Mouse (Mus musculus) CH12.LX (cell line): ENCODE measurements around the gene Hba-a1. TPM values are rescaled to one million over a fixed set of nuclear protein-coding genes. Genes with fewer than 3 reads are reported as not detected.

ENCODE experiments used
- DNase-seq: peaks from one replicate; pipeline ENCODE4 v3.0.0-alpha.2; 2013; ENCODE audit errors: extremely low read depth
- H3K27ac ChIP-seq: 2 replicates; pipeline ENCODE4 v1.5.1; 2012; ENCODE audit warnings: low read depth, mild to moderate bottlenecking, control low read depth, moderate library complexity; ENCODE audit not compliant: insufficient read depth
- H3K27me3 ChIP-seq: replicated peaks from 2 replicates; pipeline ENCODE3; 2012; ENCODE audit warnings: inconsistent platforms
- H3K36me3 ChIP-seq, 2 experiments: replicated peaks in 1 of 2; 2 replicates each; pipeline versions ENCODE3 to v1.6.1; 2012; ENCODE audit warnings: inconsistent platforms in 1 of 2, low read length in 1 of 2, mild to moderate bottlenecking in 1 of 2, mixed read lengths in 1 of 2, moderate library complexity in 1 of 2; ENCODE audit not compliant: control insufficient read depth in 1 of 2, insufficient read depth in 1 of 2
- H3K4me1 ChIP-seq, 2 experiments: 2 replicates each; pipeline ENCODE4 v1.6.1; 2012; ENCODE audit warnings: inconsistent platforms in 1 of 2, moderate library complexity in 1 of 2; ENCODE audit not compliant: insufficient read depth in 2 of 2, control insufficient read depth in 1 of 2
- H3K4me2 ChIP-seq: 2 replicates; pipeline ENCODE4 v1.6.1; 2012; ENCODE audit warnings: low read depth, mild to moderate bottlenecking, control low read depth; ENCODE audit not compliant: poor library complexity, insufficient read depth, severe bottlenecking
- H3K4me3 ChIP-seq, 3 experiments: fragments of 150-350 bp in 1 of 3; sonication (generic) in 1 of 3; replicated peaks in 1 of 3; 2 replicates each; pipeline versions ENCODE3 to v1.5.1; 2011 to 2012; ENCODE audit warnings: low read depth in 2 of 3, low read length in 2 of 3, mild to moderate bottlenecking in 2 of 3, moderate library complexity in 2 of 3, control low read depth in 1 of 3, improper control_type of control experiment in 1 of 3, inconsistent platforms in 1 of 3, mixed read lengths in 1 of 3; ENCODE audit not compliant: poor library complexity in 1 of 3
- H3K79me2 ChIP-seq: replicated peaks from 2 replicates; pipeline ENCODE4 v1.6.1; 2012; ENCODE audit warnings: mild to moderate bottlenecking, moderate library complexity; ENCODE audit not compliant: control insufficient read depth, poor library complexity, insufficient read depth, severe bottlenecking; ENCODE audit errors: extremely low read depth
- H3K9ac ChIP-seq: 2 replicates; pipeline ENCODE4 v1.6.1; 2012; ENCODE audit warnings: low read depth, mild to moderate bottlenecking, control low read depth, moderate library complexity; ENCODE audit not compliant: insufficient read depth
- H3K9me3 ChIP-seq: replicated peaks from 2 replicates; pipeline ENCODE3; 2012; ENCODE audit warnings: low read length, inconsistent platforms, mixed read lengths
- BHLHE40 ChIP-seq: IDR thresholded peaks from 2 replicates; pipeline ENCODE4 v1.6.1; 2011; ENCODE audit warnings: mild to moderate bottlenecking, low read depth, low read length, improper control_type of control experiment
- CTCF ChIP-seq, 2 experiments: IDR thresholded peaks in 1 of 2; conservative IDR thresholded peaks in 1 of 2; 2 replicates each; pipeline ENCODE4 v1.5.1; 2011 to 2012; ENCODE audit warnings: low read depth in 2 of 2, low read length in 2 of 2, improper control_type of control experiment in 1 of 2, inconsistent platforms in 1 of 2, mild to moderate bottlenecking in 1 of 2, moderate library complexity in 1 of 2
- E2F4 ChIP-seq: IDR thresholded peaks from 2 replicates; pipeline ENCODE4 v1.6.1; 2011; ENCODE audit warnings: low read depth, low read length, improper control_type of control experiment; ENCODE audit not compliant: insufficient replicate concordance
- ELF1 ChIP-seq: IDR thresholded peaks from 2 replicates; pipeline ENCODE4 v1.6.1; 2014; ENCODE audit warnings: low read depth, mild to moderate bottlenecking, inconsistent platforms, low read length, improper control_type of control experiment
- ETS1 ChIP-seq: conservative IDR thresholded peaks from 2 replicates; pipeline ENCODE4 v1.6.1; 2012; ENCODE audit warnings: low read depth, mild to moderate bottlenecking, inconsistent platforms, low read length, improper control_type of control experiment, moderate library complexity
- GABPA ChIP-seq: IDR thresholded peaks from 2 replicates; pipeline ENCODE4 v1.6.1; 2012; ENCODE audit warnings: low read depth, low read length, improper control_type of control experiment, inconsistent platforms; ENCODE audit not compliant: insufficient replicate concordance
- HCFC1 ChIP-seq: IDR thresholded peaks from 2 replicates; pipeline ENCODE4 v1.6.1; 2012; ENCODE audit warnings: low read depth, mild to moderate bottlenecking, inconsistent platforms, low read length, improper control_type of control experiment
- JUND ChIP-seq: conservative IDR thresholded peaks from 2 replicates; pipeline ENCODE4 v1.6.1; 2011; ENCODE audit warnings: low read depth, low read length, improper control_type of control experiment
- MEF2A ChIP-seq: IDR thresholded peaks from 2 replicates; pipeline ENCODE4 v1.6.1; 2014; ENCODE audit warnings: low read depth, mild to moderate bottlenecking, inconsistent platforms, low read length, improper control_type of control experiment, borderline replicate concordance
- MXI1 ChIP-seq: IDR thresholded peaks from 2 replicates; pipeline ENCODE4 v1.6.1; 2011; ENCODE audit warnings: mild to moderate bottlenecking, low read depth, low read length, improper control_type of control experiment
- NELFE ChIP-seq: IDR thresholded peaks from 2 replicates; pipeline ENCODE4 v1.6.1; 2011; ENCODE audit warnings: low read depth, low read length, improper control_type of control experiment
- NRF1 ChIP-seq: IDR thresholded peaks from 2 replicates; pipeline ENCODE4 v1.6.1; 2014; ENCODE audit warnings: low read depth, mild to moderate bottlenecking, inconsistent platforms, low read length, improper control_type of control experiment, moderate library complexity
- PAX5 ChIP-seq: IDR thresholded peaks from 2 replicates; pipeline ENCODE4 v1.6.1; 2012; ENCODE audit warnings: low read length, inconsistent platforms, mixed read lengths
- RAD21 ChIP-seq: IDR thresholded peaks from 2 replicates; pipeline ENCODE4 v1.6.1; 2011; ENCODE audit warnings: low read depth, mild to moderate bottlenecking, low read length, improper control_type of control experiment, moderate library complexity
- RCOR1 ChIP-seq: conservative IDR thresholded peaks from 2 replicates; pipeline ENCODE4 v1.6.1; 2012; ENCODE audit warnings: low read depth, mild to moderate bottlenecking, inconsistent platforms, low read length, improper control_type of control experiment
- TBP ChIP-seq: conservative IDR thresholded peaks from 2 replicates; pipeline ENCODE4 v1.6.1; 2011; ENCODE audit warnings: low read depth, low read length, improper control_type of control experiment
- UBTF ChIP-seq: IDR thresholded peaks from 2 replicates; pipeline ENCODE4 v1.6.1; 2012; ENCODE audit warnings: low read depth, mild to moderate bottlenecking, inconsistent platforms, low read length, improper control_type of control experiment, moderate library complexity
- USF1 ChIP-seq: IDR thresholded peaks from 2 replicates; pipeline ENCODE4 v1.6.1; 2014; ENCODE audit warnings: low read depth, mild to moderate bottlenecking, inconsistent platforms, low read length, improper control_type of control experiment
- USF2 ChIP-seq: conservative IDR thresholded peaks from 2 replicates; pipeline ENCODE4 v1.6.1; 2011; ENCODE audit warnings: low read depth, low read length, improper control_type of control experiment
- ZC3H11A ChIP-seq: IDR thresholded peaks from 2 replicates; pipeline ENCODE4 v1.6.1; 2012; ENCODE audit warnings: low read depth, mild to moderate bottlenecking, inconsistent platforms, low read length, improper control_type of control experiment
- dilution Hi-C: fragments of 300-500 bp; cut with MboI; formaldehyde crosslinking; loops from 2 replicates; pipeline ENCODE4 v1.14.3; 2020; ENCODE audit warnings: low sequenced_read_pairs; ENCODE audit not compliant: extremely low pct_unique_long_range_greater_than_20kb, extremely low pct_ligation_motif_present
- in situ Hi-C: fragments of 300-500 bp; cut with MboI; formaldehyde crosslinking; loops from 3 replicates; pipeline ENCODE4 v1.14.3; 2019; ENCODE audit warnings: low sequenced_read_pairs, low pct_ligation_motif_present, low pct_unique_long_range_greater_than_20kb, mixed read lengths
- polyA plus RNA-seq: library from polyadenylated mRNA; unstranded; fragments of >175 nt; gene quantifications from 2 replicates; pipeline ENCODE4 v1.2.1, GENCODE M21; 2012; ENCODE audit warnings: low read depth; ENCODE audit not compliant: insufficient read length
- total RNA-seq, 2 experiments: library from RNA; depleted of rRNA; stranded (reverse); fragments of 300-350 nt in 1 of 2; fragments of >200 nt in 1 of 2; gene quantifications; 2 replicates each; pipeline ENCODE4 v1.2.3; 2012 to 2014

The Hba-a1 gene
- total and polyA plus RNA-seq, 3 experiments = 4.7 to 5.2 (median 4.9) TPM

- dilution Hi-C loops = no loop called here
- peaks cover 0 to 52% of the 10 kb centered on the region in 2 experiments; a peak in 2 of 4 replicates for H3K4me1 ChIP-seq
These were observed 35.0 kb upstream of the Hba-a1 start for GRCm38 (mm10) chr11:32248350-32248749.

GRCm38 (mm10) chr11:32250880-32251763, 32.2 kb upstream of the Hba-a1 start:
- DNase-seq = no peak
- no peak overlapping the region for H3K27ac ChIP-seq
- no peak overlapping the region for H3K4me2 ChIP-seq
- no peaks in the 10 kb centered on the region for H3K27me3 ChIP-seq
- H3K4me3 ChIP-seq = no peak overlapping the region
- TF ChIP-seq ETS1 (0 out of 2 replicates have a peak, but pooled peaks have one; percentile 18), USF2 (no peak)
- peaks cover 75 to 98% of the 10 kb centered on the region in 2 experiments for H3K36me3 ChIP-seq
- no peaks in the 10 kb centered on the region for H3K79me2 ChIP-seq
- dilution Hi-C loops (no loop called here), in situ Hi-C loops (loop anchor here (5.0 kb wide), 2 partner anchors 36 to 66 kb away; partner anchors contain the start of gene Hbq1b)
- H3K9ac ChIP-seq = no peak overlapping the region
- H3K4me1 ChIP-seq = peaks cover 0 to 27% of the 10 kb centered on the region in 2 experiments; a peak in 2 of 4 replicates
- H3K9me3 ChIP-seq = no peaks in the 10 kb centered on the region

More at GRCm38 (mm10) chr11:32248350-32248749, 35.0 kb upstream of the Hba-a1 start:
- Histone ChIP-seq H3K9me3 (no peaks in the 10 kb centered on the region), H3K4me2 (no peak overlapping the region), H3K36me3 (peaks cover 67 to 97% of the 10 kb centered on the region in 2 experiments), H3K27me3 (no peaks in the 10 kb centered on the region), H3K79me2 (no peaks in the 10 kb centered on the region), H3K9ac (no peak overlapping the region), H3K4me3 (no peak overlapping the region), H3K27ac (no peak overlapping the region)
- TF ChIP-seq MXI1 = no peak
- no peak for TF ChIP-seq JUND
- TF ChIP-seq USF1 = no peak
- TF ChIP-seq RCOR1 = no peak
- no peak for TF ChIP-seq TBP
- no peak for TF ChIP-seq ELF1
- no peak for TF ChIP-seq UBTF
- TF ChIP-seq PAX5 = no peak
- TF ChIP-seq MEF2A = no peak
- TF ChIP-seq HCFC1 = no peak
- no peak for TF ChIP-seq BHLHE40
- no peak for TF ChIP-seq ZC3H11A
- no peak for TF ChIP-seq GABPA
- no peak for TF ChIP-seq NRF1
- TF ChIP-seq NELFE = no peak
- TF ChIP-seq E2F4 = no peak
- no peak for TF ChIP-seq CTCF (conservative IDR thresholded peaks at IDR 0.05 in 1 of 2, IDR thresholded peaks at IDR 0.05 in 1 of 2; ENCODE audit: low read depth in 2 of 2, low read length in 2 of 2)
- no peak for TF ChIP-seq RAD21
- TF ChIP-seq USF2 = no peak
- DNase-seq = no peak
- in situ Hi-C loops = no loop called here
